Mouse (Mus musculus) adipocyte (in vitro differentiated cells): ENCODE results near the gene Cgas.
"Not testable (repeated sequence)": the region's sequence is repeated elsewhere in the genome, so short reads cannot be mapped to it uniquely, and the experiment has no call there.

Source experiments
- DNase-seq: peaks from one replicate; pipeline ENCODE4 v3.0.0-alpha.2; 2016; ENCODE audit warnings: low spot score

Cgas gene

DNA sequence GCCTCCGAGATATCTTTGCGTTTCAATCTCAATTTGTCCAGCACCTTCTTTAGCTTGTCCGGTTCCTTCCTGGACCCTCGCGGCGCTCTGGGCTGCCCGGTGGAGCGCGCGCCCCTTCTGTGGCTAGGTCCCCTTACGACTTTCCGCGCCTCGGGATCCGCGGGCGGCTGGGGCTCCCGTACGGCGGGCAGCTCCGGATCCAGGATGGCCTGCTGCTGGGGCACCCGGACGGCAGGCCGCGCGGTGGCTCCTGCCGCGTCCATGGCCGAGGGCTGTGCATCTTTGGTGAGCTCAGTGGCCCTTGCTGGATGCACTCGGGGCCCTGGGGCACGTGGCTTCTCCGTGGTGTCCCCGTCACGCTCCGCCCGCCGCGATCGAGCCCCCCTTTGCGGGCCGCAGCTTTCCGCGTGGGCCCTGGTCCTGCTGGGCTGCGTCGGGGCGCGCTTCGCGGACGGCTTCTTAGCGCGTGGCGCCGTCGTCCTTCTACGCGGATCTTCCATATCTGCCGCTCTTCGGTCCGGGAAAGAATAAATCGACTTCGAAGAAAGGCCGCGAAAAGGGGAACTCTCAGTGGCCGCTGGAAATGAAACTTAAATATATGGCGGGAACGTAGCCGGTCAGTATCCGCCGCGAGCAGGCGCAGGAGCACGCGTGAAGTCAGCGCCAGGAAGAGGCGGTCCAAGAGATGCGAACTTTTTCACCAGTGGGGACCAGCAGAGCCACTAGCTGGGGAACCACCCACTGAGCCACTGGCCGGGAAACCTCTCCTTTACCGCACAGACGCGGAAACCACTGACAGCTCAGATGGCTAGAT, at the start of gene Cgas:
Cgas (minus strand) TSS at position 659 of the 814 bp plus-strand sequence.
- peak; percentile 53 for DNase-seq

DNA sequence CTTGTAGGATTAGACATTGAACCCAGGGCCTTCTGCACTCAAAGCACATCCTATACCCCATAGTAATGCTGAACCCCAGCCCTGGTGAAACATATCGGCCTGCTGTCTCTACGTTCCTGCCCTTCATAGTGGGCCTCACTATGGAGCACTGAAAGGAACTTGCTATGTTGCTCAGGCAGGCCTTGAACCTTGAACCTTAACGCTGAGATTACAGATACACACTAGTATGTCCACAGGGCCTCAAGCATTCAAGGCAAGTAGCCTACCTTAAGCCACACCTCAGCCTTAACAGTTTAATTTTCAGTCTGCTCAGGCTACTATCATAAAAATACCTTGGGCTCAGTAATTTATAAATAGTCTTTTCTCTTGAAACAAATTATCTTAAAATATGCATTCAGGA, 49.2 kb upstream of the Cgas start:
- no peak for DNase-seq

DNA sequence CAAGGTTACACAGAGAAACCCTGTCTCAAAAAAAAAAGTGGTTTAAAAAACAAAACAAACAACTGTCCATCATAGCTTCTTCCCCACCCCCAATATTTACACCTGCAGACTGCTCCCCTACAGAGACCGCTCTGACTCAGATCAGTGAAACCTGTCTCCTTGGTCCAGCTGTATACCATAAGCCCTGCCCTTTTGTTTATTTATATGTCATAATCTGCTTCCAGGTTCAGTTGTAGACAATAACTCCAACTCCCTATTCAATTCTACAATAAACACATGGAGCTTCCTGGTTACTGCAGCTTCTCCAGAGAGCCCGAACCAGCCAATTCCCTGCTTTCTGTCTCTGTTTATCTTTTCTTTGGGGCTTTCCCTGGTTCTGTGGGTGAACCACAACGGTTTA, 48.1 kb upstream of the Cgas start:
- DNase-seq, result no peak

DNA sequence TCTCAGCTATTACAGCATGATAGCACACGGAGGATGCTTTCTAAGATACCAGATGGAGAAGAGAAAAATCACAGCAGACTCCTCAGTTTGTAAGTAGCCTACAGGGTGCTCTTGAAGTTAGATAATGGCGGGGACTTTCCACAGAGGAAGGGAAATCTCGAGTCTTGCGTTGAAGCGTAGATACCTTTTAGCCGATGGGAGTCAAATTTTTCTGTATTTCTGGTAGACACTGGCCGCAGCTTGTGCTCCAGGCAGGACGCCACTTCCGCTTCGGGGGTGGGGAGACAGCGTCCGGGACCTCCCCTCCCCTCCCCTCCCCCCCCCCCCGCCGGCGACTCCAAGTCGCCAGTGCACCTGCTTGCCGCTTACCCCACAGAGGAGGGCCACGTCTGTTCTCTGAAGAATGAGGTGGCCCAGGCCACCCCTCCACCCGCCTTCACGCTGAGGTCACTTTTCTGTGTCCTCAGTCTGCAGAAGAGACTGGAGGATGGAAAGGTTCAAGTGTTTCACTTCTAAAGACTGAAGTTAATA, 45.9 kb upstream of the Cgas start, which contains the start of gene Eef1a1:
Eef1a1 (minus strand) TSS at position 262 of the 531 bp plus-strand sequence.
- DNase-seq, result no peak

DNA sequence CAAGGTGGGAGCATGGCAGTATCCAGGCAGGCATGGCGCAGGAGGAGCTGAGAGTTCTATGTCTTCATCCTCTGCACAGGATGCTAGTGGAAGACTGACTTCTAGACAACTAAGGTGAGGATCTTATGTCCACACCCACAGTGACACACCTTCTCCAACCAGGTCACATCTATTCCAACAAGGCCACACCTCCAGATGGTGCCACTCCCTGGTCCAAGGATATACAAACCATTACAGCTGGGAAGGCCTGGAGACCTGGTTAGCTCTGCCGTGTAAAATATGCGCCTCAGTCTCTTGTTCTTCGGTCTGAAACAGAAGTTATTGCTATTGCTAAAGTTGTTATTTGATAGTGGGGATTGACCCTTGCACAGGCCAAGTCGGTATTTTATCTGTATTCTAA, 45.0 kb upstream of the Cgas start:
- not testable (repeated sequence) for DNase-seq

DNA sequence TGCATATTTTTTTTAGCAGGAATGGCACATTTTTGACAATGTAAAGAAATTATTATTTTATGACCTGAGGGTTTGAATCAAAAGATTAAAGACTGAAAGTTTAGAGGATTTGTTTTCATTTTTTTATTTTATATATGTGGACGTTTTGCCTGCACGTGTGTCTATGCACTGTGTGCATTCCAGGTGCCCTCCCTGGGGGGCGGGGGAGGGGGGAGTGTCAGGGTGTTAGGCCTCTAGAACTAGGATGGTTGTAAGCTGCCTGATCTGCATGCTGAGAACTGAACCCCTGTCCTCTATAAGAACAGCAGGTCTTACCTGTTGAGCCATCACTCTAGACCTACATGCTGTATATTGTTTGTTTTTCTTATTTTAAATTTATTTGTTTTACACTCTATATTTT, 41.6 kb upstream of the Cgas start:
- no peak for DNase-seq

DNA sequence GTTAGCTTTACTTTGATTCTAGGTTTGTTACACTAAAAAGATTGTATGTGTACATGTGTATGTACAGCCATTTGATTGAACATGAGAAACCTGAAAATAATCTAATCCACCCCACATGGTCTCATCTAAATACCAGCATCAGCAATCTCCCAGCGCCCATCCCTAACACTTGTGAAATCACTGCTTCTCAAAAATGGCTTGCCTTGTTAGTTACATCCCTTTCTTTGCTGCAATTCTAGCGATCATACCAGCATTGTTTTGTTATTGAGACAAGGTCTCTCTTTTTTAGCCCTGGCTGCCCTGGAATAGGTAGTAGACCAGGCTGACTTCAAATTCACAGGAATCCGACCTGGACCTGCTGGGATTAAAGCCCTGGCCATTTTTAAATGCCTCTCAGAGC, 39.3 kb upstream of the Cgas start:
- no peak for DNase-seq

DNA sequence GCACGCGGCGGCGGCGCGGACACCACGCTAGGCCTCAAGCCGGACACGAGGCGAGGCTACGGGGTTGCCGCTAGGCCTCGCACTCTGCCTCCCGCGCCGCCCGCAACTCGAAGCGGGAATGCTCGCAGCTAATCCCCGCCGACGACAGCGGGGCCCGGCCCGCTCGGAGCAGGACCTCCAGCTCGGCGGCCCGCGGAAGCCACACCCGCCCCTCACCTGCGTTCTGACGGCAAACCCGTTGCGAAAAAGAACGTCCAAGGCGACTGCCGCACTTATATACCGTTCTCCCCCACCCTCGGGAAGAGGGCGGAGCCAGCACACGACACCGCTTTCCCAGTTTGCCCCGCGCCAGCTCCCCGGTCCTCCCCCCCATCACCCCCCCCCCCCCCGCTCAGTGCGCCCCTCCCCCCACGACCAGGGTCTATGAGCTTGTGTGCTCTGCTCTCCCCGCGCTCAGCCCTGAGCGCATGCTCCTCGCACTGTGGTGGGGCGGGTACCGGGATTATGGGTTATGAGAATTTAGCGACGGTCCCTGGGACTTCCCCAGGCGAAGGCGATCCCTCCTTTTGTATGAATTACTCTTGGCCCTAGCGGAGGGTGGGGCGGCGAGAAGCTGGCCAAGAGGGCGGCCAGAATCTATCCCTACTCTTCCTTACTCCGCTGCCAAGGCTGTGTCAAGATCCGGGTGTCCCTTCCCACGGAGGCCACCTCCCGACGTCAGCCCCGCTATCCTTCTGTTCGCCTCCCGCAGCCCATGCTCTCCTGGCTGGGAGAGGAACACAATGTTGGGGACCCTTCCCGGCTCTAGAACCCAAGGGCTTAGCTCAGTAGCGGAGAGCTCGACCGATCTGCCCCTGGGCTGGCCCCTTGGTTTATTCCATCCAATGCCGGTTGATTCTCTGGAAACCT, 38.6 kb upstream of the Cgas start:
- DNase-seq, result peak; percentile 98

DNA sequence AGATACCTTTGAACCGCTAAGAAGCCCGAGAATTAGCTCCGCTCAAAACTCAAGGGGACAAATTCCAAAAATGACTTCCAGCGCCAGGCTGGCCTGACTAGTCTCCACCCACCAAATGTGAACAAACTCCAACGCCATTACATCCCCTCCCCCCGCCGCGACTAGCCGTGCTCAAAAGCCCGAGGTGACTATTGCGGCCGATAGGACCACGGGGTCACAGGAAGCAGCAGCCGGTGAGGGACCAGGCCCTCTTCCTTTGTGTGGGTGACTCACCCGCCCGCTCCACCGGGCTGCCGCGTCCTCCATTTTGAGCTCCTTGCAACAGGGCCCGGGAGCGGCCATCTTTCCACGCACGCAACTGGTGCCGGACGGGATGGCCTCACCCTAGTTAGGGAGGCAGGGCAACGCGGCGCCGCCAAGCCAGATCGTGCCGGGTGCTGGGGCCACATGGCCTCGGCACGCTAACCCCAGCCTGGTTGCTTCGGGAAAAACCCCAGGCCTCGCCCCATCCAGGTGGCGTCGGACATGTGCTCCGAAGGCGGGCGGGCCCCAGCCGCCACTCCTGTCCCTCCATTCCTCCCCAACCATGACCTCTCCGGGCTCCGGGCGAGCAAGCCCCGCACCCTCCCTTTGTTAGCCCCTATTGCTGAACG, 37.8 kb upstream of the Cgas start:
- peak; percentile 79 for DNase-seq

DNA sequence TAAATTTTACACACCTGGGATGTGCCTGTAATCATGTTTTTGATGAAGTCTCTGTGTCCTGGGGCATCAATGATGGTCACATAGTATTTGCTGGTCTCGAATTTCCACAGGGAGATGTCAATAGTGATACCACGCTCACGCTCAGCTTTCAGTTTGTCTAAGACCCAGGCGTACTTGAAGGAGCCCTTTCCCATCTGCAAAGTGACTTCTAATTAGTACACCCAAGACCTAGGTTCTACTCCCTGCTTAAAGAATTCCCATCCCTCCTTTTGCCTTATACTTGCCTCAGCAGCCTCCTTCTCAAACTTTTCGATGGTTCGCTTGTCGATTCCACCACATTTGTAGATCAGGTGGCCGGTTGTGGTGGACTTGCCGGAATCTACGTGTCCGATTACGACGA, 37.2 kb upstream of the Cgas start:
- peak; percentile 27 for DNase-seq

DNA sequence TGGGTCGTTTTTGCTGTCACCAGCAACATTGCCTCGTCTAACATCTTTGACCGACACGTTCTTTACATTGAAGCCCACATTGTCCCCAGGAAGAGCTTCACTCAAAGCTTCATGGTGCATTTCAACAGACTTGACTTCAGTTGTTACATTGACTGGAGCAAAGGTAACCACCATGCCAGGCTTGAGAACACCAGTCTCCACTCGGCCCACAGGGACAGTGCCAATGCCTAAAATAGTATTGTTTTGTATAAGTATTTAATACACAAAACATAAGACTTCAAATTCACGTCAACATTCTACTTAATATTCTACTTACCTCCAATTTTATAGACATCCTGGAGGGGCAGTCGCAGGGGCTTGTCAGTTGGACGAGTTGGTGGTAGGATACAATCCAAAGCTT, 36.3 kb upstream of the Cgas start:
- peak; percentile 38 for DNase-seq

DNA sequence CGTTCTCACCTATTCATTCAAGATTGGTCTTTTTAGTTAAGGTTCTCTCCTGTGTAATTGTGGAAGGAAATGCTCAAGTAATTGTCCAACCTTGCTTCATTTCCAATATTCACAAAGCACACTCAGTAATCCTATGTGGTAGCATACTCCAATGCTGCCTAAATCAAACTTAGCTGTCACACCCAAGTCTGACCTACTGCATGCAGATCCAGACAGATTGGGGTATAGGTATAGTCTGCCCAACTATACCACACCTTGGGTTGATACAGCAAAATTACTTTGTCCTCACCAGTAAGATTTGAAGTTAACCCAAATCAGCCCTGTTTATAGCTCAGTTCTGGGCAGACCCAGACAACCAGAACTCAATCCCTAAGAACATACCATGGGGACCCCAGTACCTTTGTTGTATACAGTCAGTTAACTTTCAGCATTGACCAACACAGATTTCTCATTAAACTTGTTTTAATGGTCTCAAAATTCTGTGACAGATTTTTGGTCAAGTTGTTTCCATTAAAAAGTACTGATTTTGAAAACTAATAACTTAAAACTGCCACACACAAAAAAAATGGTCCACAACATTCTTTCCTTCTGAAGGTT, 35.1 kb upstream of the Cgas start:
- peak; percentile 16 for DNase-seq

DNA sequence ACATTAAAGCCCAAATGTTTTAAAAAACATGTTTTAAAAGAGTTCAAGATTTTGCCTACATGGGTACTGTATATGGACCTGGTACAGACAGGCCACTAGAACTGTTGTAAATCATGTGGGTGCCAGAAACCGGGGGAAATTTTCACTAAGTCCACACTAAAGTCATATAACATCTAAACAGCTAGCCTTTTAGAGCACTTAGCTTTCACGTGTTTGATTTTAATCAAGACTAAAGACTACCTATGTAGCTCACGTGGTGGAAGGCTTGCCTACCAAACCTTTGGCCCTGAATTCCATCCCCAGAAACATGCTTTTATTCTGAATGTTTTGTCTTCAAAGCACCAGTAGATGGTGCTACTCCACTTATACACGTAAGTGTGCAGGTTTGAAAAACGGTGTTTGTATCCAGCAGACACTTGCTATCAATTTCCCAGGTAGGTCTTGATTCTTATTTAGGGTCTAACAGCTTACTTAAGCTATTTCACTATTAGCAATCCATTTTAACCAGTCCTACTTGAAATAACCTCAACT, 34.0 kb upstream of the Cgas start:
- peak; percentile 60 for DNase-seq

DNA sequence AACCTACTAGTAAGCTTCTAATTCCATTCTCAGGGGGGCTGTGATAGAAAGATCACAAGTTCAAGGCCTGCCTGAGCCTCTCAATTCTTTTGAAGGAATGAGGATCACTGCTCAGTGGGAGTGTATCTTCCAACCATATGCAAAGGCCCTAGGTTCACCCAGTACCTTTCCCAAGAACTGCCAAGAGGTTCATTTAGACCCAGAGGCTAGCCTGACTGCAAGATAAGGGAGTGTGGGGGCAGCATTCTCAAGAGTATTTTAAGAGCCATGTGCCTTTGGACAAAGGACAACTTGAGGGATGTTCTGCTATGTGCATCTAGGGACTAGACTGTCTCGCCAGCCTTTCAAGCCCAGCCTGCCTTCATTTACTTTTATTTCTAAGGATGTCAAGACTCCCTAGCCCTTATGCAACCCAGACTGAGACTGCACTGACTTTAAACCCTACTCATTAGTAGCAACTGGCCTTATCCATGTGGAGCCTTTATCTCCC, 33.5 kb upstream of the Cgas start:
- DNase-seq, result peak; percentile 26

DNA sequence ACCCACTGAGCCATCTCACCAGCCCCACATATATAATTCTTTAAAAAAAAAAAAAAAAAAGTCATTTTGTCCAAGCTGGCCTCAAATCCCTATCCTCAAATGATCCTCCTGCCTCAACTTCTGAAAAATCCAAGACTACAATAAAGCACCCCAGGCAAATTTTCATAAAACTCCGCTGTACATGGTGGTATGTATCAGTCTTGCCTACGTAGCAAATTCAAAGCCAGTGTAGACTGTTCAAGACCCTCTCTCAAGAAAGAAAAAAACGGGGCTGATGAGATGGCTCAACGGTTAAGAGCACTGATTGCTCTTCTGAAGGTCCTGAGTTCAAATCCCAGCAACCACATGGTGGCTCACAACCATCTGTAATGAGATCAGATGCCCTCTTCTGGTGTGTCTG, 32.8 kb upstream of the Cgas start:
- no peak for DNase-seq

DNA sequence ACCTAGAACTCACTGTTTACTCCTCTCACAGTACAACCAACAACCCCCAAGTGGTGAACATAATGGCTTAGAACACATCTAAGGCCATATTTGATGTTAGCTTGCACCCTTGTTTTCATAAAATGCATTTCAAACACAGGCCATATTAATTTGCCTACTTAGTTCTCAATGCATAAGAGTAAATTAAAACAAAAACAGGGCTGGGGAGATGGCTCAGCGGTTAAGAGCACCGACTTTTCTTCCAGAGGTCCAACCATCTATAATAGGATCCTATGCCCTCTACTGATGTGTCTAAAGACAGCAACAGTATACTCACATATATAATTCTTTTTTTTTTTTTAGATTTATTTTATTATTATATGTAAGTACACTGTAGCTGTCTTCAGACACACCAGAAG, 32.3 kb upstream of the Cgas start:
- no peak for DNase-seq

DNA sequence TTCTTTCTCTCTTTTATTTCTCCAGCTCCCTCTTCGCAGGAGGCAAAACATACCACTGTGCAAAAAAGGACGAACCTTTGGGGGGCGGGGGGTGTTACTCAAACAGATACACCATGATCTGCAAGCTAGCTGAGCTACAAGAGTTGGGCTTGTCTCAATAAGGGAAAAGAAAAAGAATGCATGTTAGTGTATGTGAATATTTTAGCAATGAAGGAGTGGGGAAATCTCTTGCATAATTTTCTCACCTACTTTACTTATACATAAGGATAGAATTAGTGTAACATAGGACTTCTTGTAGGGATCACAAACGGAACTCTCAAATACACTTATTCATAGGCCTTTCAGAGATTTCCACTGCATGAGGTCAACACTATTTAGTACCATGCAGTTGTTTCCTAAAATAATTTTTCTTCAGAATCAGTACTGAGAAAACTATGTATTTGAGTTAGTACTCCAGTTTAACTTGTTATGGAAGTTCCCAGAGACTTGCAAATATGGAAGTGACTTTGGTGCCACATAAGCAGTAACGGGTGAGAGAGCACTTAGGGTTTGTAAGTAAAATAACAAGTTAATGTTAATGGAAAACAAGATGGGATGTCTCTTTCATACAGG, 31.8 kb upstream of the Cgas start:
- DNase-seq, result no peak

DNA sequence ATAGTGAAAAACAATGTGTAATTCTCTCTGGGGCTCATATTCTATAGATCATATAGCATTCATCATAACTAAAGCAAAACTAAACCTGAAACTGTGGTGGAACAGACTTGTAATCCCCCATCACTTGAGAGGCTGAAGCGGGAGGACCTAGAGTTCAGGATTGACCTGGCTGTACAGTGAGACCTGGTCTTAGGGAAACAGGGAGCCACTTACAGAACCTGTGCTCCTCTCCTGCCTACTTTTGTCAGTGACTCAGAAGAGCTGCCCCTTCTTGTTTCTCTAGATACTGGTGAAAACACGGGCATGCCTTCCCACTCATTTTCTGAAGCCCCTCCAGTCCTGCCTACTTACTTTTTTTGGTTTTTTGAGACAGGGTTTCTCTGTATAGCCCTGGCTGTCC, 31.2 kb upstream of the Cgas start:
- DNase-seq, result no peak

DNA sequence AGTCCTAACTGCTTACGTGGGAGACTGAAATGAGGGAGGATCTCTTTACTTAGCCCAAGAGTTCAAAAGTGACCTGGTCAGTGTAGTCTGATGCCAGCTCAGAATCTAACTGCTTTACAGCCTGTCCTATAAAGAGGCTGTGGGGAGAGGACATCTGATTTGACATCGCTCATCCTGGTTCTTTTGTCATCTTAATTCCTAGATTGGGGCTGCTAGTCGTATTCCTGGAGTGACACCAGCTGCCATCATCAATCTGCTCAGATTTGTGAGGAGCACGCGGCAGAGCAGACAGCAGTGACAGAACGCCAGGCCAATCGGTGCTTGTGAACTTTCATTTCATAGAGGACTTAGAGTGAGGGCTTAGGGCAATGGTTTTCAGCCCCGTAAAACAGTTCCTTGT, 30.6 kb upstream of the Cgas start:
- DNase-seq, result no peak

DNA sequence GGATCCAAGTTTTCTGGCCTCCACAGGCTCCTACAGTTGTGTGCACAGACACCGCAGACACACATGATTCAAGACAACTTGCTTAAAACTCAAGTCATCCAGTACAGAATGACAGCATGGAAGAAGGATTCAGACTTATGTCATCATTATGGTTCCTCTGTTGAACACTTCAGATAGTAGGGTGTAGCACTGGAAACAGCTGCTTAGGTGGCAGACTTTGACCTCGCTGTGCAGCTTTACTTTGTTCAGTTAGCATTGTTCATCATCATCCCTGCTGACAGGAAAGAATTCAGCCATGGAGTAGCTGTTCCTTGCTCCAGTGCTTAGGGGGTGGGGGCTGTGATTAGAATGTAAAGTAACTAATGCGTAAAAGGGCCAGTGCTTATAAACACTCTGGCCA, 22.7 kb upstream of the Cgas start:
- no peak for DNase-seq

DNA sequence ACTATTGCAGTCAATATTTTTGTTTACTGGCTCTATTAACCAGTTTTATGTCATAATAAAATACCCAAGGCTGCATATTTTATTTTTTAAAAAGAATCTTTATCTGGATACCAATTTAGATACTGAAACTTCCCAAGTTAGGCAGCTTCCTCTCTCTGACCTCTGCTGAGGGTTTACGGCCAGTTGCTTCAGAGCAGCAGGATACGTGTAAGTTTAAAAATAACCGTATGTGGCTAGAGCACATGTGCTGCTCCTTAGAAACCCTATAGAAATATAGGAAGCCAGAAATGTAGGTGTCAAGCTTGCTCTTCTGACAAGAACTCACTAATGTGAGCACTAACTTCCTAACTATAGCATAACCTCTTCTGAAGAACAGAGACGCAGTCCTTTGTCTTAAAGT, 20.3 kb upstream of the Cgas start:
- no peak for DNase-seq
